Mouse (Mus musculus) hindbrain, embryonic 13.5 days (tissue): ENCODE results near the gene Gm27029. TPM values are rescaled to one million over a fixed set of nuclear protein-coding genes. Genes with fewer than 3 reads are reported as not detected.

Experiments
- ATAC-seq: fragments of 200-750 bp; cut with Nextera tagmentation; 2 replicates; pipeline ENCODE4 v1.8.0; 2017; ENCODE audit warnings: moderate TSS enrichment; ENCODE audit not compliant: low FRiP score
- H3K27ac ChIP-seq: fragments of 300-500 bp; sonication (generic); 2 replicates; pipeline ENCODE4 v1.5.1; 2015; ENCODE audit warnings: inconsistent platforms, mild to moderate bottlenecking, moderate library complexity
- H3K27me3 ChIP-seq: fragments of 300-500 bp; sonication (generic); 2 replicates; pipeline ENCODE4 v1.6.1; 2015; ENCODE audit warnings: mild to moderate bottlenecking, inconsistent platforms
- H3K36me3 ChIP-seq: fragments of 300-500 bp; sonication (generic); 2 replicates; pipeline ENCODE4 v1.6.1; 2015; ENCODE audit warnings: mild to moderate bottlenecking, inconsistent platforms
- H3K4me1 ChIP-seq: fragments of 300-500 bp; sonication (generic); replicated peaks from 2 replicates; pipeline ENCODE4 v1.6.1; 2015; ENCODE audit warnings: inconsistent platforms
- H3K4me2 ChIP-seq: fragments of 300-500 bp; sonication (generic); 2 replicates; pipeline ENCODE4 v1.6.1; 2015; ENCODE audit warnings: inconsistent platforms, mild to moderate bottlenecking, moderate library complexity
- H3K4me3 ChIP-seq: fragments of 300-500 bp; sonication (generic); 2 replicates; pipeline ENCODE4 v1.5.1; 2015; ENCODE audit warnings: mild to moderate bottlenecking, inconsistent platforms
- H3K9ac ChIP-seq: fragments of 300-500 bp; sonication (generic); 2 replicates; pipeline ENCODE4 v1.6.1; 2015; ENCODE audit warnings: mild to moderate bottlenecking, inconsistent platforms
- H3K9me3 ChIP-seq: fragments of 300-500 bp; sonication (generic); 2 replicates; pipeline ENCODE4 v1.6.1; 2016; ENCODE audit warnings: inconsistent platforms
- WGBS: fragments of 180-500 bp; shearing (Covaris S2); methylation state at CpG from one replicate; pipeline ENCODE4 v1.1.7; 2015; 5-methylcytosine and 5-hydroxymethylcytosine counted together
- polyA plus RNA-seq: library from polyadenylated mRNA; unstranded; fragments of >200 nt; fragmentation: Nextera tagmentation; extraction: Ambion mirVana; gene quantifications from 2 replicates; pipeline ENCODE4 v1.2.1, GENCODE M21; 2015

Gm27029 gene
- polyA plus RNA-seq, 1 experiment from 2014 or later, result 4.8 TPM

DNA sequence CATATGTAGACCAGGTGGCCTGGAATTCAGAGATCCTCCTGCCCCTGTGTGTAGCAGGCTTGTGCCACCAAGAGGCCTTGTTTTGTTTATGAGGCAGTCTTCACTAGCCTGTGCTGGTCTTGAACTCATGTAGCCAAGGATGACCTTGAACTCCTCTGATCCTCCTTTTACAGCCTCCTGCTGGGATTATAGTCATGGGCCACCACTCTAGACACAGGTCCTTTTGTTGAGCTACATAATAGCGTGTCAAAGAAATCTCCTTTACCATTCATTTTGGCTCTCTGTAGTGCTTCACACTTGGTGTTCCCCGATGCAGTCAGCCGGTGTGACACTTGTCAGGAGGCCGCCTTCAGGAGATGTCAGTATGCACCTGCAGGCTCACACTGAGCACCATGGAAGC is 12.3 kb upstream of the Gm27029 start:
- Histone ChIP-seq H3K4me2 (no peak overlapping the region), H3K9ac (no peak overlapping the region), H3K9me3 (no peaks in the 10 kb centered on the region), H3K36me3 (peaks cover 40% of the 10 kb centered on the region), H3K4me3 (no peak overlapping the region), H3K27ac (no peak overlapping the region), H3K27me3 (no peaks in the 10 kb centered on the region), H3K4me1 (0 out of 2 replicates have a peak, but pooled peaks cover 3% of the 10 kb centered on the region)
- no peak for ATAC-seq
- WGBS, result 47% methylated on average over 4 of the region's 4 CpGs

DNA sequence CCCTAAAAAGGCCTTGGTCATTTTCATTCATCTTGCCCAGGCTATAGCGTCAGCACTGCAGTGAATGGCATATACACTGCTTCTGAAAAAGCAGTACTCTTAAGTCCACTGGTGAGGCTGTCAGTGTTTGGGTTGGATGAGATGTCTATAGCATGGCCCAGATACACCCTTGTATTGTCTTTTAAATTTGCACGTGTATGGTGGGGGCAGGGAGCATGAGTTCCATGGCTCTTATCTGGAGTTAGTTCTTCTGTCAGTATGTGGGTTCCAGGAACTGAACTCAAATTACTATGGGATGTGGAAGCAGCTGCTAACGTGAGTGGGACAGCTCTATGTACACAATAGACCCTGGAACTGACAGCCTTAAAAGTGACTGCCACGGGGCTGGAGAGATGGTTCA is 11.2 kb upstream of the Gm27029 start:
- Histone ChIP-seq H3K27ac (no peak overlapping the region), H3K4me2 (no peak overlapping the region), H3K9me3 (no peaks in the 10 kb centered on the region), H3K27me3 (no peaks in the 10 kb centered on the region), H3K4me3 (no peak overlapping the region), H3K36me3 (peaks cover 51% of the 10 kb centered on the region), H3K9ac (no peak overlapping the region), H3K4me1 (0 out of 2 replicates have a peak, but pooled peaks cover 3% of the 10 kb centered on the region)
- no peak for ATAC-seq
- 82% methylated on average over 4 of the region's 4 CpGs for WGBS

DNA sequence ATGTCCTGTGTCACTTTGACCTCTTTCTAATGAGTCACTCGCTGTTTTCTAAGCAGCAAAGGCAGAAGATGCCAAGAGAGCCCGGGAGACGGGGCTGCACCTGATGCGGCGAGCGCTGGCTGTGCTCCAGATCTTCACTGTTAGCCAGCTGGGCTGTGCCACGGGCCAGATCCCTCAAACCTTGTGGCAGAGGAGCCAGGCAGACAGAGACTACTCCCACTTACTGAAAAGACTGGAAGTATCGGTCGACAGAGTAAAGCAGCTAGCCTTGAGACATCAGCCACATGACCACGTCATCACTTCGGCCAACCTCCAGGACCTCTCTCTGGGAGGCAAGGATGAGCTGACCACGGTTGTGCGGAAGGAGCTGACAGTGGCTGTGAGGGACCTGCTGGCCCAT is 8.8 kb upstream of the Gm27029 start:
- 89% methylated on average over 13 of the region's 13 CpGs for WGBS
- H3K27me3 ChIP-seq, result no peaks in the 10 kb centered on the region
- no peak overlapping the region for H3K4me2 ChIP-seq
- 0 out of 2 replicates have a peak, but pooled peaks cover 3% of the 10 kb centered on the region for H3K4me1 ChIP-seq
- peaks cover 71% of the 10 kb centered on the region for H3K36me3 ChIP-seq
- no peak overlapping the region for H3K4me3 ChIP-seq
- H3K9me3 ChIP-seq, result no peaks in the 10 kb centered on the region
- H3K27ac ChIP-seq, result 0 out of 2 replicates have a peak overlapping the region, but pooled peaks have one; percentile 4
- ATAC-seq, result no peak
- H3K9ac ChIP-seq, result no peak overlapping the region

DNA sequence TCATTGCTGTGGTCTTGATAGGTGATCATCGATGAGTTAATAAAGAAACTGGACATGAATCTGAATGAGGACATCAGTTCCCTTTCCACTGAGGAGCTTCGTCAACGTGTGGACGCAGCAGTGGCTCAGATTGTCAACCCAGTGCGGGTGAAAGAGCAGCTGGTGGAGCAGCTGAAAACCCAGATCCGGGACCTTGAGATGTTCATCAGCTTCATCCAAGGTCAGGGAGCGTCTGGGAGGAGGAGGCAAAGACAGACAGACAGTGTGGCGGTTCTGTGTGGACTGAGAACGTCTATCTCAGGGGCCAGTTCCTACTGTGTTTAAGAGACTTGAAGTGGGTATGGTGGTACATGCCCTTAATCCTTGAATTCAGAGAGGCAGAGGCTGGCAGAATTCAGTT is 6.7 kb upstream of the Gm27029 start:
- H3K4me1 ChIP-seq, result peaks cover 14% of the 10 kb centered on the region
- no peak overlapping the region for H3K4me3 ChIP-seq
- H3K4me2 ChIP-seq, result no peak overlapping the region
- H3K36me3 ChIP-seq, result peaks cover 71% of the 10 kb centered on the region
- 93% methylated on average over 9 of the region's 9 CpGs for WGBS
- no peaks in the 10 kb centered on the region for H3K27me3 ChIP-seq
- no peak for ATAC-seq
- H3K9ac ChIP-seq, result no peak overlapping the region; the same call in 1 of the 2 replicates
- no peak overlapping the region for H3K27ac ChIP-seq
- H3K9me3 ChIP-seq, result no peaks in the 10 kb centered on the region

DNA sequence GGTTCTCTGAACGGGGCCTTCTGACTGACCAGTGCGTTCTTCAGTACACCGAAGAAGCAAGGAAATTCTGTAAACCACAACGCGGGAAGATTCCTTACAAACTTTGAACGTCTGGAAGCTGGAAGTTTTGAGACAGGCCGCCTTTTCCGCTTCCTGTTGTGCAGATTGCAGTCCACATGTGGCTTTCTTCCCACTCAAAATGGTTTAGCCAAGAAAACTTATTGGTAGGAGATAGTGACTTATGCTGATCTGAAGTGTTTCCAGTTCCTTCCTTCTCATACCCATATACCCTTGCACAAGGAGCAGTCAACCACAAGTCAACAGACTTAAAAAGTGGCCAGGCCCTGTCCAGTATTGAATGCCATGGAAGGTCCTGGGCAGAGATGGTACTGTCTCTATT is 1.6 kb upstream of the Gm27029 start:
- Histone ChIP-seq H3K4me2 (peak overlapping the region; percentile 87), H3K9me3 (no peaks in the 10 kb centered on the region), H3K4me1 (peaks cover 31% of the 10 kb centered on the region), H3K27ac (peak overlapping the region; percentile 94; the same call in 1 of the 2 replicates), H3K36me3 (peaks cover 24% of the 10 kb centered on the region), H3K27me3 (no peaks in the 10 kb centered on the region), H3K4me3 (peak overlapping the region; percentile 95), H3K9ac (peak overlapping the region; percentile 91)
- no peak for ATAC-seq
- WGBS, result 74% methylated on average over 8 of the region's 8 CpGs

DNA sequence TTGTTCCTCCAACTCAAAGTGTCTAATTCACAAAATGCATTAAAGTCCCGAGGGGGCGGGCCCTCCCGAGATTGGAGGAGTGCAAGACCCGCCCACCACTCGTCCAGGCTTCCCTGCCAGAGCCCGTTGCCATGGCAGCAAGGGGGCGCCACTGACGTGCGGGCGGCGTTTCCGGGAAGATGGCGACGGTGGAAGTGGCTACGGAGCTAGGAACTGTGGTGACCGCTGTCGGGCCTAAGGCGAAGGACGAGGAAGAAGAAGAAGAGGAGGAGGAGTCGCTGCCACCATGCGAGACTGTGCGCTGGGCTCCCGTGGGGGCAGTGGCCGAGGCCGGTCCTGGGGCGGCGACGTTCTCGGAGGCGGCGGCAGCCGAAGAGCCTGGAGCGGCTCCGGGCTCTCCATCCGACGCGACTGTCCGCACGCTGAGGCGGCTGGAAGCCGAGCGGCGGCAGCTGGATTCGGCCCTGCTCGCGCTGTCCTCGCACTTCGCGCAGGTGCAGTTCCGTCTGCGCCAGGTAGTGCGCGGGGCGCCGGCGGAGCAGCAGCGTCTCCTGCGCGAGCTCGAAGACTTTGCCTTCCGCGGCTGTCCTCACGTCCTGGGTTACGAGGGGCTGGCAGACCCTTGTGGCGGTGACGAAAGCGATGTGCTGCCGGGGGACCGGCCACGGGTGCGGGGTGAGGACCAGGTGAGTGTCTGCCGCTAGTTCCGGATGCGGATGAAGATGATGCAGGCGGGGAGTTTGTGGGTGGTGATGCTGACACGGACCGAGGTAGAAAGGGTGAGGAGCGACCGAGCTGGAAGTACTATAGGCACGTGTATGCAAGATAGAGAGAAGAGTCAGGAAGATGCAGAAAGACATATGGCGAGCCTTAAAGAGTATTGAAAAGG is 573 bp upstream of the Gm27029 start, which contains the start of the genes Rundc1 and Ptges3l:
TSS of gene Rundc1 (plus strand) at position 161 of the 889 bp plus-strand sequence.
TSS of gene Ptges3l (minus strand) at position 409 of the 889 bp plus-strand sequence.
- ATAC-seq, result peak; percentile 94
- H3K36me3 ChIP-seq, result peaks cover 14% of the 10 kb centered on the region

DNA sequence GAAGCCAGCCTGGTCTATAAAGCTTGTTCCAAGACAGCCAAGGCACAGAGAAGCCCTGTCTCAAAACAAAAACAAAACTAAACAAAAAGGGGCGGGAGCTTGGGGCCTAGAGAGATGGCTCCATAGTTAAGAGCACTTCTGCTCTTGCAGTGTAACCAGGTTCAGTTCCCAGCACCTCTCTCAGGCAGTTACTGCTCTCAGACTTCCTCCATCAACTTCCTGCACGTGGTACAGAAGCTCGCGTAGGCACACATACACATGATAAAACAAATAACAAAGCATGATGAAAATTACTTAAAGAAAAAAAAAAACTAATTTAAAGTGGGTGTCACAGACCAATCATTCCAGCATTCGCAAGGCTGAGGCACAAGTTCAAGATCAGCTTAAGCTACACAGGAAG is 4.4 kb downstream of the Gm27029 start:
- ATAC-seq, result no peak
- H3K27ac ChIP-seq, result no peak overlapping the region
- H3K27me3 ChIP-seq, result no peaks in the 10 kb centered on the region
- no peak overlapping the region for H3K4me3 ChIP-seq
- peaks cover 22% of the 10 kb centered on the region for H3K4me1 ChIP-seq
- WGBS, result 97% methylated on average over 5 of the region's 5 CpGs
- no peak overlapping the region for H3K9ac ChIP-seq
- H3K4me2 ChIP-seq, result no peak overlapping the region
- H3K9me3 ChIP-seq, result no peaks in the 10 kb centered on the region
- H3K36me3 ChIP-seq, result no peaks in the 10 kb centered on the region

More for the DNA sequence above, 573 bp upstream of the Gm27029 start, which contains the start of the genes Rundc1 and Ptges3l:
- Histone ChIP-seq H3K9ac (peak within 1 kb of the TSS; percentile 91), H3K27ac (peak within 1 kb of the TSS; percentile 94), H3K4me3 (peak within 1 kb of the TSS; percentile 95), H3K4me1 (peaks cover 31% of the 10 kb centered on the region), H3K4me2 (peak within 1 kb of the TSS; percentile 87), H3K27me3 (no peaks in the 10 kb centered on the region), H3K9me3 (no peaks in the 10 kb centered on the region)
- WGBS, result under 1% methylated on average over 78 of the region's 81 CpGs

DNA sequence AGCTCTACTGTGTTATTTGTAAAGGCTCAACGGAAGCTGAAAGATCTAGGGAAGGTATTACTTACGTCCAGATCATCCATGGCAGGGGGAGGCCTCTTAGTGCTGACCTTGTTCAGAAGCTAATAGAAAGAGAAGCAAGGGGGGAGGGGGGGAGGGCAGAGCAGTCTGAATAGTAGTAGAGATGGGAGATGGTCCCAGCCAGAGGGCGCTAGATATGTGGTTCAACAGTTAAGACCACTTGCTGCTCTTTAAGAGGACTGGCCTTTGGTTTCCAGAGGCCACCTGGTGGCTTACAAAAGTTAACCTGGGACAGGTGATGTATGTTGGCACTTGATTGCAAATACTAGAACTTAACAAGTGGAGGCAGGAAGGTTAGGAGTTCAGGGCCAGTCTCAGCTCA is 5.0 kb downstream of the Gm27029 start:
- H3K36me3 ChIP-seq, result no peaks in the 10 kb centered on the region
- H3K4me1 ChIP-seq, result peaks cover 25% of the 10 kb centered on the region
- ATAC-seq, result no peak
- H3K9ac ChIP-seq, result no peak overlapping the region
- H3K27me3 ChIP-seq, result no peaks in the 10 kb centered on the region
- WGBS, result 26% methylated on average over 3 of the region's 3 CpGs
- no peak overlapping the region for H3K4me2 ChIP-seq
- no peaks in the 10 kb centered on the region for H3K9me3 ChIP-seq
- H3K27ac ChIP-seq, result no peak overlapping the region
- no peak overlapping the region for H3K4me3 ChIP-seq

DNA sequence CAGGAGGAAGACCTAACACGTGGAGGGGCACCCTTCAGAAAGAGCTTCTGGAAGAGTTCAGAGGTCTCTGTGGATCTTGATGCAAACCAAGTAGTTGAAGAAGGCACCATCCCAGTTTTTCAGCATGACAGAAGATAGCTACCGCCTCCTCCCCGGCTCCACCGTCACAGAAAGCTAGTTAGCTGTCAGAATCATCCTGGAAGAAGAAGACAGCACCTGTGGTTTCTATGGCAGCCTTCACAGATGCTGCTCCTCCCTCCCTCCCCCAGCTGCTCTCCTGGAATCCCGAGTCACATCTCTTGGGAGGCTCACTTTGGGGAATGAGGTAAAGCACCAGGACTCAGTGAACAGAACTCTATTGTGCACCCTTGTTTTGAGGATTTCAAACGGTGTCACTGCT is 5.6 kb downstream of the Gm27029 start:
- Histone ChIP-seq H3K9ac (no peak overlapping the region), H3K27ac (no peak overlapping the region), H3K4me1 (peaks cover 19% of the 10 kb centered on the region), H3K4me3 (no peak overlapping the region), H3K4me2 (no peak overlapping the region), H3K36me3 (no peaks in the 10 kb centered on the region), H3K27me3 (no peaks in the 10 kb centered on the region), H3K9me3 (no peaks in the 10 kb centered on the region)
- WGBS, result 60% methylated on average over 6 of the region's 6 CpGs
- no peak for ATAC-seq

DNA sequence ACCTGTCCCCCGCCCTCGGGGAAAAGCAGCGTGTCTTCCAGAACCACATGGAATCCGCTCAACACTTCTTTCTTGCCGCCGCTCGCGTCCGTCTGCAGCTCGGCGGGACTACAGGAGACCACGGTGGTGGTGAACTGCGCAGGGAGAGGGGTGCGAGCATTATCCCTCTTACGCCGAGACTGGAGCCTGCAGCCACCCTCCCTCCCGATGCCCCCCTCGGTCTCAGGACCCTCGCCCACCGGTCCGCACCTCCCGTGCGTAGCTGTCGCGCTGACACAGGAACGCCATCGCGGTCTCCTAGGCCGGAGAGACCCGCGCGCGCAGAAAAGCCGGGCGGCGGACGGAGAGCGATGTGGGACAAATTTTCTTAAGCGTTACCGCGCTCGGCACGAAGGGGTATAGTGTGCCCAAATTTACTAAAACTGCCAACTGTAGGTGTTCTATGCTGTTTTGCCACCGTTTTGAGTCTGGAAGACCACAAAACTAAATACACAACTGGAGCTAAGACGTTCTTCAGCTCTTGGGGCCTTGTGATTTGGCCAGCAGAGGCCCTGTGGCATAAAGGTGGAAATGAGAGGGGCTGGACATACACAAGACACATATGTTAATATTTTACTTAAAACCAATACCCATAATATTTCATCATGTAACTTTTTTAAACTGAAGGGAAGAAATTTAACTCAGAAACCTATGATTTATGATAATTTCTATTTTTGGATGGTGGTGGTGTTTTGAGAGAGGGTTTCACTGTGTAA is 7.3 kb downstream of the Gm27029 start, which contains the start of gene Aarsd1:
TSS of gene Aarsd1 (minus strand) at position 515 of the 755 bp plus-strand sequence.
- WGBS, result under 1% methylated on average over 45 of the region's 45 CpGs

DNA sequence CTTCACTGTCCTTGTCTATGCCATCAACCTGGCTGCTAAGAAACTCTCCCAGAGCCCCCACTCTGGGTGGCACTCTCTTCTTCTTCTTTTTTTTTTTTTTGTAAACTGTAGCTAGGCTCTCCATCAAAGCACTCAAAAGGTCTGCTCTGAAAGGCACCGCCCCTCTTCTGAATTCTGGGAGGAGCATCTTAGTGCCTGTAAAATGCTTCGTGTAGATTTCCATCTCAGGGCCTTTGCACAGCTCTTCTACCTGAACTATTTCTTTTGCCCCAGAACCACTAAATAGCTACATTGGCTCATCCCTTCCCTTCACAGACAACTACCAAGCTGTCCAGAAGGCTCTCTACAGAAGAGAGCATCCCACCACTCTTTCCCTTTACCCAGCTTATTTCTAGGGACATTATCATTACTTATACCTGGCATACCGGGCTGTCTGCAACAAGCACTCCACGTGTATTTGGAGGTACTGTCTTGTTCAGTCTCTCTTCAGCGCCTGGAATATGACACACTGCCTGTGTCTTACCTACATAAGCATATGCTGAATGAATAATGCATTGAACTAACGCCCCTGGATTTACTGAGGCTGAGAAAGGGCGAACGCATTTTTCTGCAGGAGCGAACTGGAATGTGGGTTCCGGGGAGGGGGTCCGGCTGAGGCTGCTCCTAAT is 8.0 kb downstream of the Gm27029 start:
- Histone ChIP-seq H3K4me1 (peaks cover 14% of the 10 kb centered on the region), H3K27me3 (no peaks in the 10 kb centered on the region), H3K9ac (peak overlapping the region; percentile 90), H3K4me3 (peak overlapping the region; percentile 74), H3K9me3 (no peaks in the 10 kb centered on the region), H3K36me3 (peaks cover 22% of the 10 kb centered on the region), H3K27ac (peak overlapping the region; percentile 89), H3K4me2 (peak overlapping the region; percentile 77)
- WGBS, result 2% methylated on average over 11 of the region's 11 CpGs
- peak; percentile 19; the same call in 1 of the 2 replicates for ATAC-seq

More for the DNA sequence above, 7.3 kb downstream of the Gm27029 start, which contains the start of gene Aarsd1:
- peak within 1 kb of the TSS; percentile 90 for H3K9ac ChIP-seq
- H3K27me3 ChIP-seq, result no peaks in the 10 kb centered on the region
- peaks cover 14% of the 10 kb centered on the region for H3K4me1 ChIP-seq
- H3K27ac ChIP-seq, result peak within 1 kb of the TSS; percentile 89
- peak; percentile 82 for ATAC-seq
- peak within 1 kb of the TSS; percentile 74 for H3K4me3 ChIP-seq
- H3K4me2 ChIP-seq, result peak within 1 kb of the TSS; percentile 77
- H3K36me3 ChIP-seq, result peaks cover 14% of the 10 kb centered on the region
- no peaks in the 10 kb centered on the region for H3K9me3 ChIP-seq
